In genomic region chr1:50861515-50861914, GRCm38 (mm10) we compare ENCODE assay signal across 25 mouse cellular contexts. TPM values are rescaled to one million over a fixed set of nuclear protein-coding genes. Genes with fewer than 3 reads are reported as not detected.
DNase-seq lines count a peak whose midpoint lies in the region; ATAC-seq lines count a peak whose summit lies in the region.
"Had no signal": no experiment of that assay in that cellular context is flagged by ENCODE, and none has a peak within 500 bp of the region (broad histone marks: within the 10 kb centered on the region; RNA-seq: fewer than 3 reads in every experiment).

No protein-coding gene starts in this region.

- ATAC-seq in frontal cortex, adult (ENCODE audit: low TSS enrichment), result peak; percentile 80
- ATAC-seq: activated CD4-positive, CD25-positive, alpha-beta regulatory T cell, adult 4 months; CD4-positive, CD25-positive, alpha-beta regulatory T cell, adult 4 months; forebrain, embryonic 14.5 days; forebrain, postnatal 0 days; hindbrain, embryonic 16.5 days; intestine, embryonic 16.5 days had no signal

- intact Hi-C loops in heart, postnatal 10 days (cut with DNase I), result no loop called here

- no peak for DNase-seq in frontal cortex, postnatal 25 days (ENCODE audit: low spot score in 2 of 2)
- DNase-seq in 3T3-L1 (ENCODE audit: low read depth, low spot score), result peak; percentile 6
- peak; percentile 76 for DNase-seq in brain, adult 2 months (ENCODE audit: low read depth, low spot score)
- DNase-seq in heart, postnatal 10 days, result no peak
- no peak for DNase-seq in neural tube, embryonic 10.5 days (ENCODE audit: extremely low spot score, low spot score)
- DNase-seq: adrenal gland, adult 8-10 months; adrenal gland, postnatal 25 days; cerebellum, adult 11 months; cerebellum, adult 2 months; cerebellum, adult 9-11 months; cerebellum, postnatal 25 days; forebrain, postnatal 0 days; gastrocnemius, postnatal 10 days; gastrocnemius, postnatal 36 days; heart, adult 2 months had no signal

RNA-seq across cellular contexts. Expression of gene Tmeff2, which starts 38.9 kb away (rescaled TPM):
- total RNA-seq in heart, postnatal 10 days (2021), result under 1 TPM; 0.67 to 0.81 TPM
- total RNA-seq: common myeloid progenitor, adult 5-6 weeks; granulocyte monocyte progenitor cell, adult 5-6 weeks; hematopoietic stem cell, adult 5-6 weeks; MEL had no signal

Comparison
In these comparisons a context has a peak if more than half of its experiments do, and no peak if none do; other contexts are left out.
1. DNase-seq: peak in 3T3-L1 (single experiment) and brain, adult 2 months (single experiment); none in frontal cortex, postnatal 25 days (0 of 2), heart, postnatal 10 days (0 of 2) and neural tube, embryonic 10.5 days (single experiment).